Mouse (Mus musculus) forebrain, embryonic 15.5 days (tissue): ENCODE results near the gene Rps6. TPM values are rescaled to one million over a fixed set of nuclear protein-coding genes. Genes with fewer than 3 reads are reported as not detected.
A peak's percentile ranks its signal among the peaks of the same experiment; 100 is the strongest.

Experiments
- ATAC-seq: fragments of 200-750 bp; cut with Nextera tagmentation; replicated peaks from 2 replicates; pipeline ENCODE4 v1.8.0; 2017; ENCODE audit warnings: mild to moderate bottlenecking, moderate TSS enrichment, moderate library complexity
- H3K27ac ChIP-seq: fragments of 300-500 bp; sonication (generic); replicated peaks from 2 replicates; pipeline ENCODE4 v1.5.1; 2015; ENCODE audit warnings: mild to moderate bottlenecking, inconsistent platforms
- H3K27me3 ChIP-seq: fragments of 300-500 bp; sonication (generic); 2 replicates; pipeline ENCODE4 v1.6.1; 2015; ENCODE audit warnings: inconsistent platforms
- H3K36me3 ChIP-seq: fragments of 300-500 bp; sonication (generic); 2 replicates; pipeline ENCODE4 v1.6.1; 2015; ENCODE audit warnings: mild to moderate bottlenecking, inconsistent platforms
- H3K4me1 ChIP-seq: fragments of 300-500 bp; sonication (generic); 2 replicates; pipeline ENCODE4 v1.6.1; 2015; ENCODE audit warnings: inconsistent platforms
- H3K4me2 ChIP-seq: fragments of 300-500 bp; sonication (generic); replicated peaks from 2 replicates; pipeline ENCODE4 v1.6.1; 2015; ENCODE audit warnings: mild to moderate bottlenecking, inconsistent platforms
- H3K4me3 ChIP-seq: fragments of 300-500 bp; sonication (generic); 2 replicates; pipeline ENCODE4 v1.5.1; 2015; ENCODE audit warnings: mild to moderate bottlenecking, inconsistent platforms
- H3K9ac ChIP-seq: fragments of 300-500 bp; sonication (generic); replicated peaks from 2 replicates; pipeline ENCODE4 v1.6.1; 2015; ENCODE audit warnings: mild to moderate bottlenecking, inconsistent platforms
- H3K9me3 ChIP-seq: fragments of 300-500 bp; sonication (generic); 2 replicates; pipeline ENCODE4 v1.6.1; 2016; ENCODE audit warnings: inconsistent platforms
- WGBS: fragments of 180-500 bp; shearing (Covaris S2); methylation state at CpG from one replicate; pipeline ENCODE4 v1.1.7; 2015; ENCODE audit warnings: mixed read lengths; 5-methylcytosine and 5-hydroxymethylcytosine counted together
- polyA plus RNA-seq: library from polyadenylated mRNA; unstranded; fragments of >200 nt; fragmentation: Nextera tagmentation; extraction: Ambion mirVana; gene quantifications from 2 replicates; pipeline ENCODE4 v1.2.1, GENCODE M21; 2015

Gene Rps6
- 414 and 432 TPM in 2 replicates for polyA plus RNA-seq

GRCm38 (mm10) chr4:86857113-86858069, at the start of gene Rps6:
Rps6 (minus strand) TSS chr4:86857412.
- H3K9me3 ChIP-seq, result no peaks in the 10 kb centered on the region
- WGBS, result under 1% methylated on average over 67 of the region's 68 CpGs
- no peaks in the 10 kb centered on the region for H3K27me3 ChIP-seq
- H3K27ac ChIP-seq, result peak within 1 kb of the TSS; percentile 95
- peak within 1 kb of the TSS; percentile 58 for H3K4me2 ChIP-seq
- peak within 1 kb of the TSS; percentile 76 for H3K4me3 ChIP-seq
- peak within 1 kb of the TSS; percentile 98 for H3K9ac ChIP-seq
- ATAC-seq, result peak; percentile 99
- H3K36me3 ChIP-seq, result peaks cover 29% of the 10 kb centered on the region
- peaks cover 21% of the 10 kb centered on the region for H3K4me1 ChIP-seq

- H3K27ac ChIP-seq, result no peak overlapping the region
- no peaks in the 10 kb centered on the region for H3K27me3 ChIP-seq
- no peaks in the 10 kb centered on the region for H3K9me3 ChIP-seq
- 79% methylated on average over 1 of the region's 1 CpGs for WGBS
- no peak overlapping the region for H3K4me3 ChIP-seq
- H3K36me3 ChIP-seq, result no peaks in the 10 kb centered on the region
- no peak overlapping the region for H3K9ac ChIP-seq
- no peak overlapping the region for H3K4me2 ChIP-seq
- no peaks in the 10 kb centered on the region for H3K4me1 ChIP-seq
- ATAC-seq, result no peak
Observed at GRCm38 (mm10) chr4:86905869-86906268, 48.7 kb upstream of the Rps6 start.

GRCm38 (mm10) chr4:86904969-86905368, 47.8 kb upstream of the Rps6 start:
- H3K4me2 ChIP-seq, result no peak overlapping the region
- H3K36me3 ChIP-seq, result no peaks in the 10 kb centered on the region
- no peaks in the 10 kb centered on the region for H3K4me1 ChIP-seq
- H3K9ac ChIP-seq, result no peak overlapping the region
- H3K9me3 ChIP-seq, result no peaks in the 10 kb centered on the region
- WGBS, result 30% methylated on average over 3 of the region's 3 CpGs
- no peaks in the 10 kb centered on the region for H3K27me3 ChIP-seq
- no peak for ATAC-seq
- no peak overlapping the region for H3K4me3 ChIP-seq
- no peak overlapping the region for H3K27ac ChIP-seq

- no peaks in the 10 kb centered on the region for H3K27me3 ChIP-seq
- ATAC-seq, result no peak
- H3K4me1 ChIP-seq, result no peaks in the 10 kb centered on the region
- no peak overlapping the region for H3K4me2 ChIP-seq
- no peak overlapping the region for H3K4me3 ChIP-seq
- no peaks in the 10 kb centered on the region for H3K9me3 ChIP-seq
- H3K36me3 ChIP-seq, result no peaks in the 10 kb centered on the region
- 72% methylated on average over 6 of the region's 6 CpGs for WGBS
- H3K27ac ChIP-seq, result no peak overlapping the region
- H3K9ac ChIP-seq, result no peak overlapping the region
Observed at GRCm38 (mm10) chr4:86902351-86902750, 45.1 kb upstream of the Rps6 start.

- H3K27ac ChIP-seq, result no peak overlapping the region
- no peaks in the 10 kb centered on the region for H3K36me3 ChIP-seq
- WGBS, result 78% methylated on average over 14 of the region's 14 CpGs
- H3K27me3 ChIP-seq, result no peaks in the 10 kb centered on the region
- H3K4me1 ChIP-seq, result no peaks in the 10 kb centered on the region
- H3K9ac ChIP-seq, result no peak overlapping the region
- H3K4me2 ChIP-seq, result no peak overlapping the region
- H3K9me3 ChIP-seq, result no peaks in the 10 kb centered on the region
- ATAC-seq, result no peak
- no peak overlapping the region for H3K4me3 ChIP-seq
Observed at GRCm38 (mm10) chr4:86898791-86899474, 41.7 kb upstream of the Rps6 start.

- no peak overlapping the region for H3K9ac ChIP-seq
- ATAC-seq, result no peak
- no peaks in the 10 kb centered on the region for H3K36me3 ChIP-seq
- H3K4me1 ChIP-seq, result no peaks in the 10 kb centered on the region
- H3K4me3 ChIP-seq, result no peak overlapping the region
- no peak overlapping the region for H3K27ac ChIP-seq
- WGBS, result 84% methylated on average over 7 of the region's 7 CpGs
- H3K4me2 ChIP-seq, result no peak overlapping the region
- no peaks in the 10 kb centered on the region for H3K9me3 ChIP-seq
- H3K27me3 ChIP-seq, result no peaks in the 10 kb centered on the region
Observed at GRCm38 (mm10) chr4:86897411-86897810, 40.2 kb upstream of the Rps6 start.

- H3K4me1 ChIP-seq, result no peaks in the 10 kb centered on the region
- no peaks in the 10 kb centered on the region for H3K9me3 ChIP-seq
- H3K9ac ChIP-seq, result no peak overlapping the region
- H3K36me3 ChIP-seq, result no peaks in the 10 kb centered on the region
- no peak for ATAC-seq
- no peak overlapping the region for H3K27ac ChIP-seq
- 70% methylated on average over 5 of the region's 5 CpGs for WGBS
- no peak overlapping the region for H3K4me3 ChIP-seq
- no peak overlapping the region for H3K4me2 ChIP-seq
- H3K27me3 ChIP-seq, result no peaks in the 10 kb centered on the region
Observed at GRCm38 (mm10) chr4:86887879-86888278, 30.7 kb upstream of the Rps6 start.

GRCm38 (mm10) chr4:86886160-86886878, 29.1 kb upstream of the Rps6 start:
- H3K4me1 ChIP-seq, result no peaks in the 10 kb centered on the region
- no peak overlapping the region for H3K27ac ChIP-seq
- no peak for ATAC-seq
- peak overlapping the region; percentile 35 for H3K4me2 ChIP-seq
- 48% methylated on average over 18 of the region's 18 CpGs for WGBS
- no peak overlapping the region for H3K9ac ChIP-seq
- H3K27me3 ChIP-seq, result no peaks in the 10 kb centered on the region
- peak overlapping the region; percentile 10; the same call in 1 of the 2 replicates for H3K4me3 ChIP-seq
- no peaks in the 10 kb centered on the region for H3K9me3 ChIP-seq
- H3K36me3 ChIP-seq, result no peaks in the 10 kb centered on the region

GRCm38 (mm10) chr4:86885790-86886159, 28.6 kb upstream of the Rps6 start:
- Histone ChIP-seq H3K9me3 (no peaks in the 10 kb centered on the region), H3K27me3 (no peaks in the 10 kb centered on the region), H3K4me1 (no peaks in the 10 kb centered on the region), H3K9ac (no peak overlapping the region), H3K36me3 (no peaks in the 10 kb centered on the region), H3K4me2 (peak overlapping the region; percentile 35), H3K27ac (no peak overlapping the region), H3K4me3 (peak overlapping the region; percentile 10; the same call in 1 of the 2 replicates)
- 64% methylated on average over 12 of the region's 12 CpGs for WGBS
- ATAC-seq, result no peak

GRCm38 (mm10) chr4:86884945-86885344, 27.7 kb upstream of the Rps6 start:
- WGBS, result 39% methylated on average over 4 of the region's 4 CpGs
- Histone ChIP-seq H3K36me3 (no peaks in the 10 kb centered on the region), H3K27me3 (no peaks in the 10 kb centered on the region), H3K9me3 (no peaks in the 10 kb centered on the region), H3K4me1 (no peaks in the 10 kb centered on the region), H3K4me3 (no peak overlapping the region), H3K9ac (no peak overlapping the region), H3K27ac (no peak overlapping the region), H3K4me2 (no peak overlapping the region)
- no peak for ATAC-seq

GRCm38 (mm10) chr4:86882413-86882812, 25.2 kb upstream of the Rps6 start:
- H3K4me3 ChIP-seq, result no peak overlapping the region
- H3K9me3 ChIP-seq, result no peaks in the 10 kb centered on the region
- ATAC-seq, result no peak
- no peaks in the 10 kb centered on the region for H3K27me3 ChIP-seq
- H3K9ac ChIP-seq, result no peak overlapping the region
- H3K36me3 ChIP-seq, result no peaks in the 10 kb centered on the region
- H3K4me1 ChIP-seq, result no peaks in the 10 kb centered on the region
- no peak overlapping the region for H3K4me2 ChIP-seq
- no peak overlapping the region for H3K27ac ChIP-seq
- 64% methylated on average over 2 of the region's 2 CpGs for WGBS

GRCm38 (mm10) chr4:86881178-86881577, 24.0 kb upstream of the Rps6 start:
- no peaks in the 10 kb centered on the region for H3K4me1 ChIP-seq
- no peak for ATAC-seq
- H3K9ac ChIP-seq, result no peak overlapping the region
- 93% methylated on average over 4 of the region's 4 CpGs for WGBS
- H3K9me3 ChIP-seq, result no peaks in the 10 kb centered on the region
- H3K27me3 ChIP-seq, result peaks cover 3% of the 10 kb centered on the region; the same call in 1 of the 2 replicates
- H3K27ac ChIP-seq, result no peak overlapping the region
- H3K4me2 ChIP-seq, result no peak overlapping the region
- H3K36me3 ChIP-seq, result no peaks in the 10 kb centered on the region
- H3K4me3 ChIP-seq, result no peak overlapping the region
